Mouse (Mus musculus): ENCODE measurements around the gene Qrsl1. TPM values are rescaled to one million over a fixed set of nuclear protein-coding genes. Genes with fewer than 3 reads are reported as not detected.

The Qrsl1 gene
- polyA plus RNA-seq (2015; fragmentation: Illumina TruSeq; extraction: RNeasy Lipid Tissue Mini Kit (QIAGEN cat#74804); ENCODE audit: insufficient read depth, low read depth, low replicate concordance), result 1.0 TPM

DNA sequence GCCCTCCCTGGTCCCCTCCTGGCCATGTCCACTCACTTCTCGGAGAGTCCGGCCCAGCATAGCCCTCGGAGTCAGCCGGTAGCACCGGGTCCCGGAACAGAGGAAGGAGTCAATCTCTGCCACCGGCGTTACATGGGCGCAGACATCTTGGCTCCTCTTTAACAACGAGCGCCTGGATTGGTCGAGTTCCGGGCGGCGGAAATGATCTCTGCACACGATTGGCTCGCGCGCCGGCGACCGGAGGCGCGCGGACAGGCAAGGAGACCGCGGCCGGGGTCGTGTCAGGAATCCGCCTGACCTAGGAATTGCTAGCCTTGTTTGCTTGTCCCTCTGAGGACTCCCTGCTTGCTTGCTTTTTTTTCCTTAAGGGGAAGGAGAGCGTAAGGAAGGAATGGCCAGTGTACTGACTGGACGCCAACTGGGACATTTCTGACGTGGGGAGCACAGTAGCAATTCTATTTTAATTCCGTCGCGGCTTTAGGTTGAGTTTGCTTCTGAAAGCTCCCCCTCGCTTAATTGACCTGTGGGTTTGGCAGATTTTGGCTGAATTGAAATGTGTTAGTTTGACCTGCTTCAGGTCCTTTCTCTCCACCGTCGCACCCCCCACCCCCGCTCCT is at the start of gene Qrsl1, which contains the start of gene Rtn4ip1:
TSS of gene Qrsl1 (minus strand) at position 168 of the 617 bp plus-strand sequence.
TSS of gene Rtn4ip1 (plus strand) at position 230 of the 617 bp plus-strand sequence.

Other genes with a start within 250 kb of the Qrsl1 start
- gene Rtn4ip1, start 62 bp upstream of the Qrsl1 start, polyA plus RNA-seq (2015; fragmentation: Illumina TruSeq; extraction: RNeasy Lipid Tissue Mini Kit (QIAGEN cat#74804); ENCODE audit: insufficient read depth, low read depth, low replicate concordance), result 3.9 TPM
- gene Crybg1, start 247.1 kb upstream of the Qrsl1 start, polyA plus RNA-seq (2015; fragmentation: Illumina TruSeq; extraction: RNeasy Lipid Tissue Mini Kit (QIAGEN cat#74804); ENCODE audit: insufficient read depth, low read depth, low replicate concordance), result 1.5 TPM